Mouse (Mus musculus): ENCODE data around the gene Gpc2.

Gpc2 gene

GRCm38 (mm10) chr5:138258993-138259392, 20.8 kb downstream of the Gpc2 start:
- no peak overlapping the region for H3K4me3 ChIP-seq (replicated peaks; ENCODE audit: low read length)
- peaks cover 72% of the 10 kb centered on the region for H3K4me1 ChIP-seq (replicated peaks; ENCODE audit: low read depth, low read length)
- no peak for TF ChIP-seq CTCF (conservative IDR thresholded peaks at IDR 0.05; ENCODE audit: low read length)
- no peak for TF ChIP-seq POU5F1 (IDR thresholded peaks at IDR 0.05; ENCODE audit: borderline replicate concordance, low read length)
- TF ChIP-seq NANOG (IDR thresholded peaks at IDR 0.05; ENCODE audit: borderline replicate concordance, low read length), result no peak
- peaks cover 58% of the 10 kb centered on the region for H3K36me3 ChIP-seq (ENCODE audit: insufficient read depth, low read length)
- no peaks in the 10 kb centered on the region for H3K9me3 ChIP-seq (ENCODE audit: low read length)
- no peaks in the 10 kb centered on the region for H3K27me3 ChIP-seq (ENCODE audit: insufficient read depth, low read length)

- Histone ChIP-seq H3K36me3 (ENCODE audit: insufficient read depth, low read length) (peaks cover 58% of the 10 kb centered on the region), H3K27me3 (ENCODE audit: insufficient read depth, low read length) (no peaks in the 10 kb centered on the region), H3K4me3 (replicated peaks; ENCODE audit: low read length) (no peak overlapping the region), H3K4me1 (replicated peaks; ENCODE audit: low read depth, low read length) (peaks cover 72% of the 10 kb centered on the region), H3K9me3 (ENCODE audit: low read length) (no peaks in the 10 kb centered on the region)
- TF ChIP-seq POU5F1 (IDR thresholded peaks at IDR 0.05; ENCODE audit: borderline replicate concordance, low read length) (no peak), CTCF (conservative IDR thresholded peaks at IDR 0.05; ENCODE audit: low read length) (no peak), NANOG (IDR thresholded peaks at IDR 0.05; ENCODE audit: borderline replicate concordance, low read length) (no peak)
Measured at GRCm38 (mm10) chr5:138258542-138258941, 21.3 kb downstream of the Gpc2 start.

GRCm38 (mm10) chr5:138258078-138258477, 21.7 kb downstream of the Gpc2 start:
- Histone ChIP-seq H3K4me3 (replicated peaks; ENCODE audit: low read length) (no peak overlapping the region), H3K36me3 (ENCODE audit: insufficient read depth, low read length) (peaks cover 58% of the 10 kb centered on the region), H3K4me1 (replicated peaks; ENCODE audit: low read depth, low read length) (peaks cover 70% of the 10 kb centered on the region), H3K27me3 (ENCODE audit: insufficient read depth, low read length) (no peaks in the 10 kb centered on the region), H3K9me3 (ENCODE audit: low read length) (no peaks in the 10 kb centered on the region)
- TF ChIP-seq NANOG (IDR thresholded peaks at IDR 0.05; ENCODE audit: borderline replicate concordance, low read length) (no peak), CTCF (conservative IDR thresholded peaks at IDR 0.05; ENCODE audit: low read length) (no peak), POU5F1 (IDR thresholded peaks at IDR 0.05; ENCODE audit: borderline replicate concordance, low read length) (no peak)

- no peak overlapping the region for H3K4me3 ChIP-seq (replicated peaks; ENCODE audit: low read length)
- no peaks in the 10 kb centered on the region for H3K9me3 ChIP-seq (ENCODE audit: low read length)
- no peaks in the 10 kb centered on the region for H3K27me3 ChIP-seq (ENCODE audit: insufficient read depth, low read length)
- peaks cover 66% of the 10 kb centered on the region for H3K4me1 ChIP-seq (replicated peaks; ENCODE audit: low read depth, low read length)
- no peak for TF ChIP-seq CTCF (conservative IDR thresholded peaks at IDR 0.05; ENCODE audit: low read length)
- TF ChIP-seq POU5F1 (IDR thresholded peaks at IDR 0.05; ENCODE audit: borderline replicate concordance, low read length), result no peak
- no peak for TF ChIP-seq NANOG (IDR thresholded peaks at IDR 0.05; ENCODE audit: borderline replicate concordance, low read length)
- H3K36me3 ChIP-seq (ENCODE audit: insufficient read depth, low read length), result peaks cover 56% of the 10 kb centered on the region
Measured at GRCm38 (mm10) chr5:138257585-138257978, 22.2 kb downstream of the Gpc2 start.

- H3K4me1 ChIP-seq (replicated peaks; ENCODE audit: low read depth, low read length), result peaks cover 60% of the 10 kb centered on the region
- H3K4me3 ChIP-seq (replicated peaks; ENCODE audit: low read length), result no peak overlapping the region
- H3K9me3 ChIP-seq (ENCODE audit: low read length), result no peaks in the 10 kb centered on the region
- TF ChIP-seq NANOG (IDR thresholded peaks at IDR 0.05; ENCODE audit: borderline replicate concordance, low read length), result no peak
- TF ChIP-seq CTCF (conservative IDR thresholded peaks at IDR 0.05; ENCODE audit: low read length), result no peak
- TF ChIP-seq POU5F1 (IDR thresholded peaks at IDR 0.05; ENCODE audit: borderline replicate concordance, low read length), result no peak
- H3K27me3 ChIP-seq (ENCODE audit: insufficient read depth, low read length), result no peaks in the 10 kb centered on the region
- peaks cover 51% of the 10 kb centered on the region for H3K36me3 ChIP-seq (ENCODE audit: insufficient read depth, low read length)
Measured at GRCm38 (mm10) chr5:138256966-138257584, 22.7 kb downstream of the Gpc2 start.

- Histone ChIP-seq H3K4me1 (replicated peaks; ENCODE audit: low read depth, low read length) (peaks cover 53% of the 10 kb centered on the region), H3K36me3 (ENCODE audit: insufficient read depth, low read length) (peaks cover 41% of the 10 kb centered on the region), H3K9me3 (ENCODE audit: low read length) (no peaks in the 10 kb centered on the region), H3K4me3 (replicated peaks; ENCODE audit: low read length) (peak overlapping the region; percentile 95), H3K27me3 (ENCODE audit: insufficient read depth, low read length) (no peaks in the 10 kb centered on the region)
- no peak for TF ChIP-seq NANOG (IDR thresholded peaks at IDR 0.05; ENCODE audit: borderline replicate concordance, low read length)
- TF ChIP-seq CTCF (conservative IDR thresholded peaks at IDR 0.05; ENCODE audit: low read length), result no peak
- no peak for TF ChIP-seq POU5F1 (IDR thresholded peaks at IDR 0.05; ENCODE audit: borderline replicate concordance, low read length)
Measured at GRCm38 (mm10) chr5:138256094-138256467, 23.7 kb downstream of the Gpc2 start.

GRCm38 (mm10) chr5:138255353-138256093, 24.3 kb downstream of the Gpc2 start, which contains the start of gene Lamtor4:
Lamtor4 (plus strand) TSS chr5:138255482.
- Histone ChIP-seq H3K4me1 (replicated peaks; ENCODE audit: low read depth, low read length) (peaks cover 48% of the 10 kb centered on the region), H3K9me3 (ENCODE audit: low read length) (no peaks in the 10 kb centered on the region), H3K36me3 (ENCODE audit: insufficient read depth, low read length) (peaks cover 36% of the 10 kb centered on the region), H3K27me3 (ENCODE audit: insufficient read depth, low read length) (no peaks in the 10 kb centered on the region), H3K4me3 (replicated peaks; ENCODE audit: low read length) (peak within 1 kb of the TSS; percentile 95)
- no peak for TF ChIP-seq POU5F1 (IDR thresholded peaks at IDR 0.05; ENCODE audit: borderline replicate concordance, low read length)
- TF ChIP-seq NANOG (IDR thresholded peaks at IDR 0.05; ENCODE audit: borderline replicate concordance, low read length), result no peak
- no peak for TF ChIP-seq CTCF (conservative IDR thresholded peaks at IDR 0.05; ENCODE audit: low read length)

- TF ChIP-seq CTCF (conservative IDR thresholded peaks at IDR 0.05; ENCODE audit: low read length) (peak; percentile 31), POU5F1 (IDR thresholded peaks at IDR 0.05; ENCODE audit: borderline replicate concordance, low read length) (no peak)
- Histone ChIP-seq H3K27me3 (ENCODE audit: insufficient read depth, low read length) (no peaks in the 10 kb centered on the region), H3K4me1 (replicated peaks; ENCODE audit: low read depth, low read length) (peaks cover 28% of the 10 kb centered on the region), H3K9me3 (ENCODE audit: low read length) (0 out of 2 replicates have a peak, but pooled peaks cover 6% of the 10 kb centered on the region), H3K4me3 (replicated peaks; ENCODE audit: low read length) (no peak overlapping the region), H3K36me3 (ENCODE audit: insufficient read depth, low read length) (peaks cover 11% of the 10 kb centered on the region)
Measured at GRCm38 (mm10) chr5:138253061-138253460, 26.7 kb downstream of the Gpc2 start.
